Mouse (Mus musculus) midbrain, embryonic 16.5 days (tissue): Measurements from ENCODE around the gene Pcmt1. TPM values are rescaled to one million over a fixed set of nuclear protein-coding genes. Genes with fewer than 3 reads are reported as not detected.

ENCODE experiments used
- ATAC-seq: fragments of 200-750 bp; cut with Nextera tagmentation; 2 replicates; pipeline ENCODE4 v1.8.0; 2017; ENCODE audit warnings: moderate TSS enrichment
- H3K27ac ChIP-seq: fragments of 300-500 bp; sonication (generic); 2 replicates; pipeline ENCODE4 v1.5.1; 2014; ENCODE audit warnings: mild to moderate bottlenecking, low read length, mixed read lengths
- H3K27me3 ChIP-seq: fragments of 300-500 bp; sonication (generic); 2 replicates; pipeline ENCODE4 v1.6.1; 2014; ENCODE audit warnings: low read depth, low read length, mixed read lengths; ENCODE audit not compliant: control insufficient read depth, insufficient read depth
- H3K36me3 ChIP-seq: fragments of 300-500 bp; sonication (generic); 2 replicates; pipeline ENCODE4 v1.6.1; 2014; ENCODE audit warnings: mild to moderate bottlenecking, low read length, moderate library complexity, mixed read lengths; ENCODE audit not compliant: control insufficient read depth, insufficient read depth
- H3K4me1 ChIP-seq: fragments of 300-500 bp; sonication (generic); 2 replicates; pipeline ENCODE4 v1.6.1; 2014; ENCODE audit warnings: mild to moderate bottlenecking, low read length, mixed read lengths; ENCODE audit not compliant: control insufficient read depth, insufficient read depth
- H3K4me2 ChIP-seq: fragments of 300-500 bp; sonication (generic); 2 replicates; pipeline ENCODE4 v1.6.1; 2014; ENCODE audit warnings: mild to moderate bottlenecking, low read length, mixed read lengths
- H3K4me3 ChIP-seq: fragments of 300-500 bp; sonication (generic); 2 replicates; pipeline ENCODE4 v1.5.1; 2014; ENCODE audit warnings: low read depth, mild to moderate bottlenecking, low read length, moderate library complexity, mixed read lengths
- H3K9ac ChIP-seq: fragments of 300-500 bp; sonication (generic); 2 replicates; pipeline ENCODE4 v1.6.1; 2014; ENCODE audit warnings: low read depth, low read length, mixed read lengths
- H3K9me3 ChIP-seq: fragments of 300-500 bp; sonication (generic); replicated peaks from 2 replicates; pipeline ENCODE4 v1.6.1; 2014; ENCODE audit warnings: mild to moderate bottlenecking, low read length, mixed read lengths; ENCODE audit not compliant: control insufficient read depth, poor library complexity, severe bottlenecking
- WGBS: fragments of 180-500 bp; shearing (Covaris S2); extraction: QIAGEN DNeasy Blood & Tissue Kit; methylation state at CpG from one replicate; pipeline ENCODE4 v1.1.7; 2014; 5-methylcytosine and 5-hydroxymethylcytosine counted together
- polyA plus RNA-seq: library from polyadenylated mRNA; unstranded; fragments of >200 nt; fragmentation: Nextera tagmentation; extraction: Ambion mirVana; gene quantifications from 2 replicates; pipeline ENCODE4 v1.2.1, GENCODE M21; 2015

The Pcmt1 gene
- polyA plus RNA-seq, 1 experiment from 2014 or later: 177 TPM

DNA sequence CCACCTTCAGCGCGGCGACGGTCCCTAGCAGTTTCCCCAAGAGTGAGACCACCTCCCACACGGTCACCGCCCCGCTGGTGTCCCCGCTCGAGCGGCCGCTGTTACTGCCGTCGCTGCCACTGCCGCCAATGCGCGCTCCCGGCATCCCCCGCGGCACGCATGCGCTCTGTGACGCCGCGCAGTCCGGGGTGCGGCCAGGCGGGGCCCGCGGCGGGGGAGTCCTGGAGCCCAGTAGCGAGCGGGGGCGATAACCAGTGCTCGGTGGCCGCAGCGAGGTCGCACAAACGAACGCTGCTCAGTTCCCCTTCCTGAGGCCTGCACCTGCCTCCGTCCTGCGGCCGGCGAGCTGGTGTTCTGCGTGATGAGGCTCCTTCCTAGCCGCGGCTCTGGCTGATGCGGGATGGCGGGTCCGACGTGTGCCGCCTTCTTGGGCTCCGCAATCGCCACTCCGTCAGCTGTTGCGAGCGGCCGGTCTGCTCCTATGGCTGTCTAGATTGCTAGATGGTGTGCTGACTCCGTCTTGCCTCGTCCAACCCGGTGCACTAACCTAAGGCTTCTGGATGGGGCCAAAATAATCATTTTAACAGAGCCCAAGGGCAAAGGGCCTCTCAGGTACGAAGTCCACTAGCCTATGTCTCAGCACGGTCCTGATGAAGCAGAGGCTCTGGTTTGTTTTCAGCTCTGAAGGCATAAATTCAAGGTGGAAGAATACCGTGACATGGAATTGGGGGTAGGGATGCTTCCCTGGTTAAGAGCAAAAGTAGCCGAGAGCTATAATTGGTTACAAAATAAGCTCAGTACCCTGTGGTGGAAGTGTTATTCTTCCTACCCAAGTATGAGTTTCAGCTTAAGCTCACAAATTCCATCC lies 17.5 kb downstream of the Pcmt1 start:
- peak; percentile 92 for ATAC-seq
- under 1% methylated on average over 61 of the region's 64 CpGs for WGBS
- Histone ChIP-seq H3K36me3 (no peaks in the 10 kb centered on the region), H3K4me3 (peak overlapping the region; percentile 100), H3K27ac (peak overlapping the region; percentile 96), H3K9me3 (no peaks in the 10 kb centered on the region), H3K27me3 (no peaks in the 10 kb centered on the region), H3K4me2 (peak overlapping the region; percentile 96), H3K4me1 (peaks cover 23% of the 10 kb centered on the region), H3K9ac (peak overlapping the region; percentile 94)

DNA sequence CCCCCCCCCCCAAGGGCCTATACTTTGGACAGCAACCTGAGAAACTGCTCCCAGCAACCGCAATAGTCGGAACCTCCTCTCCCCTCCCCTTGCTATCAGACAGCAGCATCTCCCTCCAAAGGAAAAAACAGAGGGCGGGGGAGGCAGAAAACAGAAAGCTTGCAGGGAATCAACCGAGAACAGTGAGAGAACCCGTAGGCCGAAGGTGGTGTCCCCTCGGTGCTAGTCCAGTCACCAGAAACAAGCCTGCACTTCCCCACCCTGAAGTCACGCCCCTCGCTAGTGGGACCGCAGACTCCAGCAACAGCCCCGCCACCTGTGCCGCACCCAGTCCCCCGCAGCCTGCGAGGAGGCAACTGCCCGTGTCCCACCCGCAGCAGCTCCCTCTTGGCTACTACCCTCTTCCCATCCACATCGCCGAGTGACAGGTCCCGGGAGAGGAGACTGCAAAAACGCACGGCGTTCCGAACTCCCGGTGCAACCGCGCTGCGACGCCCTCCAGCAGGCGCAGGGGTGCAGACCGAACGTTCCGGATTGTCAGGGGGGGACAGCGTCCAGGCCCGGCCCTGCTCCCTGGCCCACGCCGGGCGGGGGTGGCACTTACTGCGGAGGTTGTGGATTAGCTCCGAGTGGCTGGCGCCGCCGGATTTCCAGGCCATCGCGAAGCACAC lies 18.3 kb downstream of the Pcmt1 start:
- peak overlapping the region; percentile 96 for H3K4me2 ChIP-seq
- no peaks in the 10 kb centered on the region for H3K36me3 ChIP-seq
- H3K4me1 ChIP-seq: peaks cover 16% of the 10 kb centered on the region
- WGBS: 0% methylated on average over 42 of the region's 44 CpGs
- peak overlapping the region; percentile 100 for H3K4me3 ChIP-seq
- no peaks in the 10 kb centered on the region for H3K9me3 ChIP-seq
- ATAC-seq: peak; percentile 79
- H3K27ac ChIP-seq: peak overlapping the region; percentile 96
- H3K27me3 ChIP-seq: no peaks in the 10 kb centered on the region
- peak overlapping the region; percentile 94 for H3K9ac ChIP-seq

DNA sequence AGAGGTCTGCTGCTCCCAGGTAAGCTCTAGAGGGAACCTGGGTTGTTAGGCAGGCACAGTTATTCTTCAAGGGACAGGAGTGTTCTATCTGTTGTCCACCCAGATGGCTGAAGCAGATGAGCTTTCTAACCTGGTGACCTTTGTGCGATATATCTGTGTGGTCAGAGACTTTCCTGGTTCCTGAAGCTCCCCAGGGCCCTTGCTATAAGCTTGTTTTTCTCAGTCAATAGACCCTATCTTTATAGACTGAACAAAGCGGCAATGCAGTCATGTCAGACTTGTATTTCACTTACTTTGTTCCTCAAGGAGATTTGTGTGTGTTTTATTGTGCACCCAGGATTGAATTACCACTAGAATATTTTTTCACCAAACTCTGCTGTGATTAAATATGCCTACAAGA lies 29.9 kb downstream of the Pcmt1 start:
- 93% methylated on average over 2 of the region's 2 CpGs for WGBS
- H3K9me3 ChIP-seq: no peaks in the 10 kb centered on the region

DNA sequence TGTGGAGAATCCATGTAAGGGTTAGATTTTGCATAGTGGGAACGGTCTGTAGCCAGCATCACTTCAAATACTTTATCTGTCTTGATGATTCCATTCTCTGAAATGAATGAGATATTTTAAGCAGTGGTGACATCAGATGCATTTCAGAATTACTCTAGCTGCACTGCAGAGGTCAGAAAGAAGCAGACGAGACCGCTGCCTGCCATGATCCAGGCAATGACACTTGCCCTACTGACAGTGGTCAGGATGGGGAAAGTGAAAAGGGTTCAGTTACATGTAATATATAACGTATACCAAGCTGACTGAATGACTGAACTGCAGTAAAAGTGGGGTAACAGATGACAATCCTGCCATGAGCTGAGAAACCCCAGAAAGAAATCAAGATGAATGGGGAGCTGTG lies 31.9 kb downstream of the Pcmt1 start:
- no peak overlapping the region for H3K4me2 ChIP-seq
- no peaks in the 10 kb centered on the region for H3K4me1 ChIP-seq
- no peak overlapping the region for H3K27ac ChIP-seq
- no peaks in the 10 kb centered on the region for H3K9me3 ChIP-seq
- no peak overlapping the region for H3K9ac ChIP-seq
- 88% methylated on average over 4 of the region's 4 CpGs for WGBS
- H3K4me3 ChIP-seq: no peak overlapping the region
- peaks cover 17% of the 10 kb centered on the region for H3K36me3 ChIP-seq
- no peaks in the 10 kb centered on the region for H3K27me3 ChIP-seq
- ATAC-seq: no peak

More for the DNA sequence above, 29.9 kb downstream of the Pcmt1 start:
- no peak for ATAC-seq
- no peak overlapping the region for H3K27ac ChIP-seq
- peaks cover 11% of the 10 kb centered on the region for H3K36me3 ChIP-seq
- H3K27me3 ChIP-seq: no peaks in the 10 kb centered on the region
- H3K4me1 ChIP-seq: no peaks in the 10 kb centered on the region
- H3K4me2 ChIP-seq: no peak overlapping the region
- no peak overlapping the region for H3K4me3 ChIP-seq
- no peak overlapping the region for H3K9ac ChIP-seq

DNA sequence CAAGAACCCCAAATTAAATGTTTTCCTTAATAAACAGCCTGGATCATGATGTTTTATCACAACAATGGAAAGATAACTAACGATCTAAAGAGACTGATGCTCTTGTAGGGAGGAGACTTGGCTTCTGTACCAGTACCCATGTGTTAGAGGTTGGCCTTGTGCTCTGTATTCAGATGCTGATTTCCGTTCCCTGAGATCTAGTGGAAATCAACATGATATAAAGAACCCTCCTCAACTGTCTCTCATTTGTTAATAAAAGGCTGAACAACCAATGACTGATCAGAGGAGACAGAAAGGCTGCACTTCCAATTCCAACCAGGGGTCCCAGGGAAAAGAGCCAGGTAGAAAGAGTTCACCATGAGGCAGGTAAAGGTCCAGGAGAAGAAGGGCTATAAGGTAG lies 35.0 kb downstream of the Pcmt1 start:
- H3K9ac ChIP-seq: no peak overlapping the region
- WGBS: 96% methylated on average over 2 of the region's 2 CpGs
- peaks cover 27% of the 10 kb centered on the region for H3K36me3 ChIP-seq
- no peaks in the 10 kb centered on the region for H3K9me3 ChIP-seq
- no peaks in the 10 kb centered on the region for H3K27me3 ChIP-seq
- H3K4me1 ChIP-seq: no peaks in the 10 kb centered on the region
- no peak overlapping the region for H3K4me2 ChIP-seq
- ATAC-seq: no peak
- H3K27ac ChIP-seq: no peak overlapping the region
- no peak overlapping the region for H3K4me3 ChIP-seq

DNA sequence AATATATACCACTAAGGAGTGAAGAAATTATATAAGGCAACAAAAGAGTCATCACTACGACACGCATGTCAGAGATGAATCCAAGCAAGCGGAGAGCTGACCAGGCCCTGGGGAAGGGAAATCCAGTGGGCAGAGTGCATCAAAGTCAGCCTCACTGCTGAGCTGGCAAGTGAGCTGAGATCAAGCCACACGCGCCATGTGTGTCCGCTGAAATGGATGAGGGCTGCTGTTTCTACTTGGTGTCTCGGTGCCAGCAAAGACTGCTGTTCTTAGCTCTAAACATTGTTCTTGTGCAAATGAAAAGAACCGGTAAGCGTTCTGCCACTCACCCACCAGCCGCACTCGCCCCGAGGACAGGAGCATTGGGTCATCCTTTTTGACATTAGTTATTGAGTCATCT lies 40.6 kb downstream of the Pcmt1 start:
- no peak for ATAC-seq
- Histone ChIP-seq H3K36me3 (peaks cover 44% of the 10 kb centered on the region), H3K27ac (no peak overlapping the region), H3K4me2 (no peak overlapping the region), H3K4me1 (no peaks in the 10 kb centered on the region), H3K9ac (no peak overlapping the region), H3K9me3 (no peaks in the 10 kb centered on the region), H3K27me3 (no peaks in the 10 kb centered on the region), H3K4me3 (no peak overlapping the region)
- WGBS: 96% methylated on average over 12 of the region's 12 CpGs

DNA sequence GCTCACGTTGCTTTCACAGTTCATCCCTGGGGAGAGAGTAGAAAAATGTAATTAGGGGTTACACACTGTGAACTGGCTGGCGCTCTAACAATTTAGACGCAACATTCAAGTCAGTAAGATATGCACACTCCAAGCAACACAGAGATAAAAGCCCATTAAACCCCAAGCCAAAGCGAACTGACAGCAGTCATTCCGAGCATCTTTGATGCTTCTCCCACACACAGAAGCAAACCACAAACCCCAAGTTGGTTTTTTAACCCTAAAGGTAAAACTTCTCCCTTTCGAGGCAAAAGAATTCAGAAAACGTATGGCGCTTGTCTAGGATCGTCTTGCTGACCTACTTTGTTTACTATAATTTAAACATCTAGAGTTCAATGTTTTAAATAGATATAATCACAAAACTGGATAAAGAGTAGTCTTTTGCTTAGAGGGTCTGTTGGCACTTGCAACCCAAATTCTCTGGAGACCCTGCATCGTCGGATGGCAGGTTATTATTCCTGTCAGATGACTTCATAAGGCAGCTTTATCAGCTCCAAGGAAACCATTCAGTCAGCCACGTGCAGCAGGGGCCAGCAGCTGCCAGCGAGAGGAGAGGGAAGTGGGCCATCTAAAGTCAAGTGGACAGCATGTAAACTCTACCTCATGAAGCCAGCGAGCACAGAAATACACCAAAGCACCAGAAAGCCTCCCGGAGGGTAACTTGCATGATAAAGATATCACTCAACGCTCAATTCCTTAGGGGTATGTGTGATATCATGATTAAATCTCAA lies 49.8 kb downstream of the Pcmt1 start:
- H3K4me3 ChIP-seq: no peak overlapping the region
- H3K27ac ChIP-seq: no peak overlapping the region
- no peaks in the 10 kb centered on the region for H3K4me1 ChIP-seq
- H3K9me3 ChIP-seq: no peaks in the 10 kb centered on the region
- H3K36me3 ChIP-seq: peaks cover 11% of the 10 kb centered on the region
- no peak for ATAC-seq
- no peaks in the 10 kb centered on the region for H3K27me3 ChIP-seq
- no peak overlapping the region for H3K4me2 ChIP-seq
- WGBS: 75% methylated on average over 16 of the region's 16 CpGs
- no peak overlapping the region for H3K9ac ChIP-seq

DNA sequence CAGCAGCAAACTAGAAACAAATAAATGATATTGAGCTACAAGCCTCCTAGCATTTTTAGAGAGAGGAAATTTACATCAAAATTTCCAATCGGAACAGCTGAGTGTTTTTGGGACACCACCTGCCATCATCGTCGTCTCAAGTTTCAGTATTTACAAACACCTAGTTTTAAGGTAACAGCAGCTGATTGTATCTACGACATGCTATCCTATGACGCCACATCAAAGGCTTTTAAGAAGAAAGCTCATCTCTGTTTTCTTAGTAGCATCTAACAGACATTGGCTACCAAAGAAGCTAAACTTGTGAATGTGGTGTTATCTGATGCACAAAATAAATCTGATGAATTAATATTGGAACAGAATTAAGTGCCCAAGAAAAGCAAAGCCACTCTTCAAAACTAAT lies 50.6 kb downstream of the Pcmt1 start:
- no peak for ATAC-seq
- Histone ChIP-seq H3K27ac (no peak overlapping the region), H3K4me2 (no peak overlapping the region), H3K9me3 (no peaks in the 10 kb centered on the region), H3K27me3 (no peaks in the 10 kb centered on the region), H3K9ac (no peak overlapping the region), H3K4me3 (no peak overlapping the region), H3K4me1 (no peaks in the 10 kb centered on the region), H3K36me3 (peaks cover 11% of the 10 kb centered on the region)
- WGBS: 96% methylated on average over 5 of the region's 5 CpGs
